Mouse (Mus musculus) liver, embryonic 14.5 days (tissue): Measurements from ENCODE around the gene Xpnpep2. TPM values are rescaled to one million over a fixed set of nuclear protein-coding genes. Genes with fewer than 3 reads are reported as not detected.

Experiments used
- ATAC-seq: fragments of 200-750 bp; cut with Nextera tagmentation; 2 replicates; pipeline ENCODE4 v1.8.0; 2017; ENCODE audit warnings: moderate number of reproducible peaks, mild to moderate bottlenecking, moderate library complexity; ENCODE audit not compliant: insufficient read depth
- DNase-seq, 3 experiments: peaks; one replicate each; pipeline ENCODE4 v3.0.0-alpha.2; 2012 to 2013; ENCODE audit warnings: low read depth in 3 of 3, low spot score in 3 of 3
- H3K27ac ChIP-seq: fragments of 300-500 bp; sonication (generic); 2 replicates; pipeline ENCODE4 v1.5.1; 2014; ENCODE audit warnings: moderate library complexity, mild to moderate bottlenecking, control low read depth, inconsistent platforms
- H3K27me3 ChIP-seq: fragments of 300-500 bp; sonication (generic); 2 replicates; pipeline ENCODE4 v1.6.1; 2014; ENCODE audit warnings: mild to moderate bottlenecking, low read length, moderate library complexity; ENCODE audit not compliant: control insufficient read depth, insufficient read depth
- H3K36me3 ChIP-seq: fragments of 300-500 bp; sonication (generic); replicated peaks from 2 replicates; pipeline ENCODE4 v1.6.1; 2014; ENCODE audit warnings: low read depth; ENCODE audit not compliant: control insufficient read depth, insufficient read depth
- H3K4me1 ChIP-seq, 2 experiments: fragments of 200-500 bp in 1 of 2; fragments of 300-500 bp in 1 of 2; sonication (generic) in 1 of 2; replicated peaks; 2 replicates each; pipeline ENCODE4 v1.6.1; 2012 to 2014; ENCODE audit warnings: antibody characterized with exemption in 1 of 2, inconsistent platforms in 1 of 2, low read length in 1 of 2; ENCODE audit not compliant: control insufficient read depth in 2 of 2, insufficient read depth in 2 of 2
- H3K4me2 ChIP-seq: fragments of 300-500 bp; sonication (generic); 2 replicates; pipeline ENCODE4 v1.6.1; 2014; ENCODE audit warnings: low read depth, mild to moderate bottlenecking, control low read depth, moderate library complexity
- H3K4me3 ChIP-seq, 2 experiments: fragments of 200-500 bp in 1 of 2; fragments of 300-500 bp in 1 of 2; sonication (generic) in 1 of 2; 2 replicates each; pipeline ENCODE4 v1.5.1; 2012 to 2014; ENCODE audit warnings: low read depth in 2 of 2, low read length in 2 of 2, mild to moderate bottlenecking in 2 of 2, control low read depth in 1 of 2, inconsistent platforms in 1 of 2, moderate library complexity in 1 of 2; ENCODE audit not compliant: insufficient read depth in 1 of 2
- H3K9ac ChIP-seq: fragments of 300-500 bp; sonication (generic); replicated peaks from 2 replicates; pipeline ENCODE4 v1.6.1; 2014; ENCODE audit warnings: mild to moderate bottlenecking, control low read depth, moderate library complexity
- H3K9me3 ChIP-seq: fragments of 300-500 bp; sonication (generic); 2 replicates; pipeline ENCODE4 v1.6.1; 2016; ENCODE audit warnings: low read length, mixed read lengths; ENCODE audit not compliant: control insufficient read depth
- CTCF ChIP-seq: IDR thresholded peaks from 2 replicates; pipeline ENCODE4 v1.5.1; 2016; ENCODE audit warnings: antibody characterized with exemption, low read depth, control low read depth
- EP300 ChIP-seq: IDR thresholded peaks from 2 replicates; pipeline ENCODE4 v1.6.1; 2016; ENCODE audit warnings: antibody characterized with exemption, low read depth
- WGBS: fragments of 180-500 bp; shearing (Covaris S2); extraction: QIAGEN DNeasy Blood & Tissue Kit; methylation state at CpG from one replicate; pipeline ENCODE4 v1.1.7; 2014; ENCODE audit not compliant: insufficient replicate concordance; 5-methylcytosine and 5-hydroxymethylcytosine counted together
- polyA plus RNA-seq, 2 experiments: library from polyadenylated mRNA; depleted of rRNA in 1 of 2; stranded (reverse) in 1 of 2; unstranded in 1 of 2; fragments of >200 nt; fragmentation: Nextera tagmentation in 1 of 2; extraction: Ambion mirVana in 1 of 2; gene quantifications; 2 replicates each; pipeline versions ENCODE4 v1.2.1 to v1.2.3; 2012 to 2014

Gene Xpnpep2
- polyA plus RNA-seq, 2 experiments = 0.01 to 0.23 TPM

GRCm38 (mm10) chrX:48140286-48140877 lies 31.9 kb downstream of the Xpnpep2 start:
- no peak overlapping the region for H3K27ac ChIP-seq
- TF ChIP-seq EP300 (no peak), CTCF (no peak)
- ATAC-seq (no peak), DNase-seq (no peak)
- H3K4me1 ChIP-seq = peaks cover 12 to 40% of the 10 kb centered on the region in 2 experiments
- no peaks in the 10 kb centered on the region for H3K36me3 ChIP-seq
- 19% methylated on average over 3 of the region's 3 CpGs for WGBS
- H3K4me2 ChIP-seq = no peak overlapping the region
- no peaks in the 10 kb centered on the region for H3K27me3 ChIP-seq
- no peak overlapping the region for H3K9ac ChIP-seq
- no peaks in the 10 kb centered on the region for H3K9me3 ChIP-seq
- H3K4me3 ChIP-seq = no peak overlapping the region

- H3K9me3 ChIP-seq = no peaks in the 10 kb centered on the region
- no peak for TF ChIP-seq CTCF
- no peaks in the 10 kb centered on the region for H3K27me3 ChIP-seq
- H3K4me3 ChIP-seq = no peak overlapping the region
- H3K9ac ChIP-seq = no peak overlapping the region
- H3K4me2 ChIP-seq = no peak overlapping the region
- H3K4me1 ChIP-seq = peaks cover 12 to 42% of the 10 kb centered on the region in 2 experiments
- ATAC-seq = no peak
- no peaks in the 10 kb centered on the region for H3K36me3 ChIP-seq
- H3K27ac ChIP-seq = no peak overlapping the region
- no peak for DNase-seq
- WGBS = 34% methylated on average over 6 of the region's 6 CpGs
Measured at GRCm38 (mm10) chrX:48141481-48141880, 33.0 kb downstream of the Xpnpep2 start.

GRCm38 (mm10) chrX:48143415-48144335 lies 35.1 kb downstream of the Xpnpep2 start:
- Histone ChIP-seq H3K27ac (no peak overlapping the region), H3K9ac (no peak overlapping the region; the same call in 1 of the 2 replicates), H3K4me1 (peaks cover 9 to 31% of the 10 kb centered on the region in 2 experiments), H3K4me3 (peak overlapping the region; percentile 36 to 64), H3K27me3 (no peaks in the 10 kb centered on the region), H3K36me3 (no peaks in the 10 kb centered on the region), H3K4me2 (peak overlapping the region; percentile 53), H3K9me3 (no peaks in the 10 kb centered on the region)
- ATAC-seq (peak; percentile 54), DNase-seq (no peak)
- TF ChIP-seq CTCF (no peak), EP300 (no peak)
- 20% methylated on average over 24 of the region's 26 CpGs for WGBS

GRCm38 (mm10) chrX:48146262-48146661 lies 37.7 kb downstream of the Xpnpep2 start, which contains the start of gene Sash3:
Gene Sash3, plus strand, starts transcription at chrX:48146436.
- DNase-seq (no peak), ATAC-seq (peak; percentile 27; the same call in 1 of the 2 replicates)
- Histone ChIP-seq H3K4me2 (peak within 1 kb of the TSS; percentile 26), H3K9ac (no peak within 1 kb of the TSS), H3K27ac (no peak within 1 kb of the TSS), H3K9me3 (no peaks in the 10 kb centered on the region), H3K4me1 (peaks cover 0 to 15% of the 10 kb centered on the region in 2 experiments; a peak in 2 of 4 replicates), H3K27me3 (no peaks in the 10 kb centered on the region), H3K36me3 (no peaks in the 10 kb centered on the region), H3K4me3 (peak within 1 kb of the TSS; percentile 21 to 45)
- TF ChIP-seq EP300 (no peak), CTCF (no peak)
- WGBS = 27% methylated on average over 4 of the region's 4 CpGs

- peaks cover 0 to 9% of the 10 kb centered on the region in 2 experiments; a peak in 2 of 4 replicates for H3K4me1 ChIP-seq
- H3K4me3 ChIP-seq = peak overlapping the region; percentile 21 to 45
- no peak overlapping the region for H3K27ac ChIP-seq
- no peaks in the 10 kb centered on the region for H3K27me3 ChIP-seq
- DNase-seq (no peak), ATAC-seq (no peak)
- H3K9me3 ChIP-seq = no peaks in the 10 kb centered on the region
- 38% methylated on average over 2 of the region's 2 CpGs for WGBS
- H3K36me3 ChIP-seq = no peaks in the 10 kb centered on the region
- H3K9ac ChIP-seq = no peak overlapping the region
- peak overlapping the region; percentile 26 for H3K4me2 ChIP-seq
- TF ChIP-seq EP300 = no peak
- TF ChIP-seq CTCF = no peak
Measured at GRCm38 (mm10) chrX:48147226-48147625, 38.7 kb downstream of the Xpnpep2 start.
